Mouse (Mus musculus) adrenal gland, adult (tissue): ENCODE data around the gene S100a2.

Source experiments
- DNase-seq, 2 experiments: peaks; one replicate each; pipeline ENCODE4 v3.0.0; 2022 to 2023; ENCODE audit warnings: low spot score in 1 of 2; ENCODE audit not compliant: inconsistent age in 2 of 2

S100a2 gene

DNA sequence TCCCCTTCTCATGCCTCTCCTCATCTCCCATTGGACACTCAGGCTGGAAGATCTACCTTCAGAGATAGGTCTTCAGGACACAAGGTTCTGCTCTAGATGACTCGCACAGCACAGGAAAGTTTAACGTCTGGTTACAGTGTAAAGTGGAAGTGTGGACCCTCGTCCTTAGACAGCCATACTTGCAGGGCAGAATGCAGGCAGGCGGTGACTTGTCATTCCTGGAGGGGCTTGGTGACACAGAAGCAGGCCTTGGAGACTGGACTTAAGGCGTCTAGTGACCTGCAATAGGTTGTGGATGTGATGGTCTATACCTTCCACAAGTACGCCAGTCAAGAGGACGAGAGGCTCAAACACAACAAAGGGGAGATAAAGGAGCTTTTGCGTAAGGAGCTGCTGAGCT is at the start of gene S100a2:
S100a2 (plus strand) TSS at position 301 of the 400 bp plus-strand sequence.
- peak in 1 of 2 experiments; percentile 19 for DNase-seq

DNA sequence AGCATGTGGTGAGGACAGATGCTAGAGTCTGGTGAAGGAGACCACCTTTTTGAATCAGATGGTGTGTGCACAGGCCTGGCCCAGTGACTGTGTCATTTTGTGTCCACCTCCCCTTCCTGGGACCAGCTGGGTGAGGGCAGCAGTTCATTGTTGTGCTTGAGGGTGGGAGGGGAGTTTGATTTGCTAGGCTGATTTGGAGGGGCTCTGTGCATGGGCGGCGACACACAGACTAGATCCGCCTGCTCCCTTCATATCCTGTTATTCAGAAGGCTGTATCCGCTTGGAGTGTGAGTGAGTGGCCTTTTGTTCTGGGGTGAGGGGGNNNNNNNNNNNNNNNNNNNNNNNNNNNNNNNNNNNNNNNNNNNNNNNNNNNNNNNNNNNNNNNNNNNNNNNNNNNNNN is 49.1 kb upstream of the S100a2 start:
- peak; percentile 49 to 59 for DNase-seq

DNA sequence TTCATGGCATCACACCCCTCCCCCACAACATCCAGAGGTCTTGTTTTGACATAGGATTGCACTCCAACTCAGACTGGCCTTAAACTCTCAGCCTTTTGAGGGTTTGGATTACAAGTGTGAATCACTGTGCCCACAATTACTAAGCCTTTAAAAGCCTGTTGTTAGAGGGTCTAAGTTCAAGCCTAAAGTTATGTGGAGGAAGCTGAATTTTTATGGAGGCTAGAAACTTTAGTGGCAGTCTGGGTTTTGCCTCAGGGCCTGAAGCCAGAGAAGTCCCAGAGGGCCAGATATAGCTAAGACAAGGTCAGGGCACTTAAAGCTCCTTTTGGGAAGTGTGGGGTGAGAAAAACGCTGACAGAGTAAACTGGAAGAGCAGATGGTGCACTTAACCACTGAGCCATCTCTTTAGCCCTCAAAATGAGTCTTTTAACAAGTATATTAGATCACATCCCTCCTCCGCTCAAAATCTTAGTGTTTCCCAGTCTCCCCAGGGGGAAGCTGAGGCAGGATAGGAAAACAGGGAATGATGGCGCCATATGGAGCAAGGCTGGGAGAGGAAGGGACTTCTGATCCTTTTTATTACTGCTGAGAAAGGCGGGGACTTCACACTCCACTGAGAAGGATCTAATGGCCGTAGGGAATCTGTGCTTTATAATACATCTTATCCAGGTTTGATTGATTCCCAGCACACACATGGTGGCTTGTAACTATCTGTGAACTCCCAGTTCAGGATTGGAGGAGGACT is 40.2 kb upstream of the S100a2 start:
- DNase-seq: no peak

DNA sequence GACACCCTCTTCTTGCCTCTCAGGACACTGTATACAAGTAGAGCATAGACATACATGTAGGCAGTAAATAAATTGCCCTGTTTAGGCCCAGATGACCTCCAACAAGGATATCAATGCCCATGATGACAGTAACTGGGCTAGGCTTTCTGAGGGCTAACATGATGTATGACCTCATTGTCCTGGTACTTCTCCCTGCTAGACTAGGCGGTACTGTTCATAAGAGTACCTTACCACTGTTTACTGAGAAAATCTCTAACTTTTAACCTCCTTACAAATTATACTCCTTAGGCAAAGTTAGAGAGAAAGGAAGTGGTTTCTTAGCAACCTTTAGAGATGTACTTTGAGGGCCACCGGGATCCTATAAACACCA is 39.6 kb upstream of the S100a2 start:
- DNase-seq: no peak

DNA sequence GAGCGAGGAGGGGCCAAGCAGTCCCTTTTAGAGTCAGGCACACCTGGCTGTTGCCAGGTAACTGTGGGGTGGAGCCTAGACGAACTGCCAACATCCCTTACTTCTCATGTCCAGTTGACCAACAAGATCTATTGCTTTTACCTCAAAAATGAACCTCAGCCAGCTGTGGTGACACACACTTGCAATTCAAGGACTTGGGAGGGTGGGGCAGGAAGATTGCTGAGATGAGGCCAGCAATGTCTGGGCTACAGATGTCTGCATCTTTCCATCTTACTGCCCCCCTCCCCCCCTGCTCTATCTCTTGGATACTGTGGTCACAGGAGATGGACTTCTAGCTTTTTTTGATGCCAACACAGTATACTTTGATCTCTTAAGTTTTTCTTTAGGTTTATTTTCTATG is 37.8 kb upstream of the S100a2 start:
- DNase-seq: peak in 1 of 2 experiments; percentile 72

DNA sequence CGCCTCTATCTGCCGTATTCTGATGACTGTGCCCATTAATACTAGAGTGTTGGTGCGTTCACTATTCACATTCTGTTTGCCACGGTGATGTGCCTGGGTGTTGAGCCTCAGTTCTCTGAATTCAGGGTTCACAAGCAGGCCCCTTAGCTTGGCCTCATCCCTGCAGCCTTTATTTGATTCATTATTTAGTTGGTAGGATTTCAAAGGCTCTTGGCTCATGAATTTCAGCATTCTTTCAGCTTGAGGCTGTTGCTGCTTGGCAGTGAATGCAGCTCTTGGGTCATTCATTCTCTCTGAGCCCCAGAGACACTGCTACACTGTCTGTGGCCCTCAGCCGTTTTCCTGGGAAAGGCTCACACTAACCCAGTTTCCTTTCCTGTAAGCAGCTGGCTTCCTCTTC is 34.1 kb upstream of the S100a2 start:
- DNase-seq: peak in 1 of 2 experiments; percentile 53

DNA sequence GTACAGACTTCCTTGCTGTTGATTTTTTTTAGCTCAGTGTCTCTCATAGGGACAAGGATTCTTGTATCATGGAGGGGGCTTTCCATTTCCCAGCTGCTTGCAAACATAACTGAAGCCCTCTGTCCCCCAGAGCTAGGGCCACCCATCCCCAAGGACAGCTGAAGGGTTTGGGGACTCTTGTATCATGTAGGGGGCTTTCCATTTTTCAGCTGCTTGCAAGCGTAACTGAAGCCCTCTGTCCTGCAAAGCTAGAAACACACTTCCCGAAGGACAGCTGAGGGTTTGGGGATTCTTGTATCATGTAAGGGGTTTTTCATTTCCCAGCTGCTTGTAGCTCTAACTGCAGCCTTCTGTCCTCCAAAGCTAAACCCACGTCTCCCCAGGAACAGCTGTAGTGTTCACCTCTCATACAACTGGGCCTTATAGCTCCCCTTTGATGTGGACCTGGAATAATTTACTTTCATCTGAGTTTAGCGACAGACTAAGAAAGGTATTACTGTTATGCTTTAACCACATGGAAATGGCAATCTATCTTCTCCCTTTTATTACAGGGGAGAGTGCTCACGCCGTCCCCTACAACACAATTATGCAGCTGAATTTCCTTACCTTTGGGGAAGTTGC is 29.9 kb upstream of the S100a2 start, which contains the start of gene S100a3:
S100a3 (plus strand) TSS at position 571 of the 621 bp plus-strand sequence.
- no peak for DNase-seq

DNA sequence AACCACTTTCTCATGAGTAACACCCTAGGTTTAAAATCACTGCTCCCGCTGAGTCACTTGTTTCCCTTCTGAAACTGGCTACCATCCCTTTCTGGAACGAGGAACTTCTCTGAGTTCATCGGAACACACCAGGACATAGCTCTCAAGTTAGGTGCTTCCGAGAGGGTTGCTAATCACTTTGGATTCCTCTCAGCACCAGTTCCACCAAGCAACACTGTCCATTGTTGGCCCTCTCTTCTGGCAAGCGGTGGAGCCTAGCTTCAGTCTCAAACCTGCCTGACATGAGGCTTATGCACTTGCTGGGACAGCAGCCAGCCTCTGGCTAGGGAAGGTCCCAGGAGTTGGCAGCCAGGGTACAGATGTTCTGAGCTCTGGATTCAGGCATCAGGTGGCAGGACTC is 15.4 kb upstream of the S100a2 start:
- DNase-seq: peak in 1 of 2 experiments; percentile 58

DNA sequence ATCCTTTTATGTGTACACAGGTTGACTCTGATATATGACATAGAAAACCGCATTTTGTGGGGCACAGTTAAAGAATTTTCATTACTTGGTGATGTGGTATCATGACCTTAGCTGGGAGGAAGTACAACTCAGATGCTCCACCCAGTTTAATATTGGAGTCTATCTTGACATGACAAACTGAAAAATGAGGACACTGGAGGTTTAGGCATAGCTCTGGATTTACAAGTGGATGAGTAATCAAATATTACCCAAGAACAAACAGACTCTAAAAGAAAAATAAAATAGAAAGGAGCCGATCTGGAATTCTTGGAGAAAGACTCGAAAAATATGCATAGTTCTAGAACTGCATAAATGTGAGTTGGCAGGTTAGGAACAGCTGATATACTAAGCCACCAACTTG is 14.7 kb upstream of the S100a2 start:
- peak in 1 of 2 experiments; percentile 45 for DNase-seq

DNA sequence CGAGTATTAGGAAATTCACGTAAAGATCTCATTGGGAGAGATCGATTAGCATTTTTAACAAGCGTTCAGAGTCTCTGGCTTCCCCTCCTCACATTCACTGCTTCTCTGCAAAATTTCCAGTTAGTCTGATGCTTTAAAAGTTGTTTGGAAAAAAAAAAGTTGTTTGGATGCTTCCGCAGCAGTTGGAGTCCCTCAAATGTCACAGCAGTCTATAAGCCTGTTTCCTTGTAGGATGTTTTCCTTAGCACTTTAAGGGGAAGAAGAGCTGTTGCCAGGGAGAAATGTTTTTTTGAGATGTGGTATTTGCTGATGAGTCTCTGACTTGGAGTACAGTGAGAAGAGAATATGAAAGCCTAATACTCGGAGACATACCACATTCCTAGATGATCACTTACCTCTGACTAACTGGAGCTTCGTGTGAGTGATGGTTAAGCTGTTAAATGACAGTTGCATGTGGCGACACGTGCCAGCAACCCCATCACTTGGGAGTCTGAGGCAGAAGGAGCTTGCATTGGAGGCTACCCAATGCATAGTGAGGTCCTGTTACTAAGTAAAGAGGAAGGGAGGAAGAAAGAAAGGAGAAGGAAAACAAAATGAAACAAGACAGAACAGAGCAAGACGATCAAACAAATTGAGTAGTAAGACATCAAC is 13.6 kb upstream of the S100a2 start:
- no peak for DNase-seq

DNA sequence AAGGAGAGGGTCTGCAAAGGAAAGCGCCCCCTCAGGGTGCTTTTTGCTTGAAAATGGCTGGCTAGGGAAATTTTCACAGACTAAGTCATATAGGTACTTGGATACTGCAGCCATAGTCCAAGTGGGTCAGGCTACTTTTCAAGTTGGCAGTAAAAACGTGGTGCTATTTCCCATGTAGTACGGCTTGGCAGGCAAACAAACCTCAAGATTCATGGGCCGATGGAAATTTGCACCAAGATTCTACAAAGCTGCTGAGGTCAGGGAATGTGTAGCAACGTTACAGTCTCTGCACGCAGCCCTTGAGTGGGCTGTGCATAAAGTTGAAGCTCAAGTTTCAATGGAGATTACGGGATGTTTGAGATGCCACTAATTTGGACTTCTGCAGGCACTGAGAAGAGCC is 10.6 kb upstream of the S100a2 start:
- no peak for DNase-seq

DNA sequence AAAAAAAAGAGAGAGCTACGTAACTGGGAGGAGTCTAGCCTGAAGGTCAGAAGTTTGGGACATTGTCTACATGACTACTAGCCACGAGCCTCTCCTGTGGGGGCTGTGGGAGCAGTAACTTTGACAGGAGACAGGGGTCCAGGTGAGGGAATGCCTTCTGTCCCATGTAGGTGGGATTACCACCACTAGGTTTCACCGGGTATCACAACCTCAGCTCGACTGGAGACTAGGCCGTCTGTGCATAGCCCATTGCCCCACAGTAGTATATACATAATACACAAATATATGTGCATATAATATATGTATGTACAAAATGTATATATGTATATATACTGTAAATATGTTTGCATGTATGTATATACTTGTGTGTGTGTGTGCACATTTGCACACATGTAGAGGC is 8.9 kb upstream of the S100a2 start:
- DNase-seq: no peak

DNA sequence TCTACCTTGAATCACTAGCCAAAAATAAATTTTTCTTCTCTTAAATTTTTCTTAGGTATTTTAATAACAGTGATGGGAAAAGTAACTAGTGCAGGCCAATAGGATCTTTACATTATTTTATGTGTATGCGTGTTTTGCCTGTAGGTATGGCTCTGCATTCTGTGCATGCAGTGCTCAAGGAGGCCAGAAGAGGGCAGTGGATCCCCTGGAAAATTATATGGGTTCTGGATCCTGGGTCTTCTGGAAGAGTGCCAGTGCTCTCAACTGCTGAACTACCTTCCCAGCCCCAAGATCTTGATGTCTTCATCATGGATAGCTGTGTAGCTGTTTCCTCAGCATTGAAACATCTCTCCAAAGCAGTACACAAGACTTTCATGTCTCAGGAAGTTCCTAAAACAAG is 7.9 kb upstream of the S100a2 start:
- peak in 1 of 2 experiments; percentile 34 for DNase-seq

DNA sequence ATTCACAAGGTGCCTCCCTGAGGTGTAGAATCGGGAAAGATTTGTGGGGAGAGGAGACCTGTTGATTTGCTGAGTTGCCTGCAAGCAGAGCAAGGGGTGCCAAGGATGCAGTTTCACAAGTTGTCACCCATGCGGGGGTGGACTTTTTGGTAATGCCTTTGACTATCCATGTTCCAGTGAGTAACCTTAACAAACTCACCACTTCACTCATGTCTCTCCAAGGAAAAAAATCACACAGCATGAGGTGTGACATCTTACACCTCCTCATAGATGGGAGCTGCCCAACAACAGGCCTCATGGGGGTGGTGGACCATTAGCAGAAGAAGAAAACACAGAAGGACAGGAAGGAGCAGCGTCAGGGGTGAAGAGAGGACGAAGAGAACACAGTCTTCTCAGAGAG is 7.5 kb upstream of the S100a2 start:
- DNase-seq: no peak

DNA sequence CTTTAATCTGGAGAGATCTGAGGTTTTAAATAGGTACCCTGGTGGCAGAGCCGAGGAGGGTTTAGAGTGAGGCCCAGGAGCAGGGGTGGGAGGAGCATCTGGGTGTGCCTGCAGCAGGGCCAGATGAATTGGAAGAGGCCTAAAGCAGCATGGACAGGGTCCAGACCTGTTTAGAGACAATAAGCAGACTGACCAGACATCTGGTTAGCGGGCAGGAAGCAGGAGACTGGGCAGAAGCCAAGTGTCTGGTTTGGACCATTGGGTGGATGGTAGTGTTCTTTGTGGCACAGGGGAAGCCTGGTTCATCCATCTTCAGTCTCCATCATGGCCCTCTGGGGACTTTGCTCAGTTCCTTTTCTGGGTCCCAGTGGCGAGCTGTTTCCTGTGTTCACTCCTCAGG is 6.2 kb upstream of the S100a2 start:
- DNase-seq: peak; percentile 68 to 76

DNA sequence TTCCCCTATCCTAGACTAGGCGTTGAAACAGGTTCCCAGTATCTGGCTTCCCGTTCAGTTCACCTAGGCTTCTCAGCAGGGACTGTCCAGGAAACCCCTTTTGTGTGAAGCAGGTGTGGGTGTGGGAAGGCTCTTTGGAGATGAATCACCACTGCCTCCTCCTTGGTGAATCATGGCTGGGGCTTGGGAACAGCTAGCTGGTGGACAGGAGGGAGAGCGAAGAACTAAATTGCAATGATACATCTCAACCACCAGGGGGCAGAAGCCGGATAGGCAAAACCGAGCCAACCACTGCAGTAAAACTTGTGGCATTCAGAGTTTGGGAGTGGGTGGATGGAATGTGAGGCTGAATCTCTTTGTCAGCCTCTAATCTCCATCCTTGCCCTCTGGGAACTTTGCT is 4.5 kb upstream of the S100a2 start:
- DNase-seq: peak; percentile 80 to 91

DNA sequence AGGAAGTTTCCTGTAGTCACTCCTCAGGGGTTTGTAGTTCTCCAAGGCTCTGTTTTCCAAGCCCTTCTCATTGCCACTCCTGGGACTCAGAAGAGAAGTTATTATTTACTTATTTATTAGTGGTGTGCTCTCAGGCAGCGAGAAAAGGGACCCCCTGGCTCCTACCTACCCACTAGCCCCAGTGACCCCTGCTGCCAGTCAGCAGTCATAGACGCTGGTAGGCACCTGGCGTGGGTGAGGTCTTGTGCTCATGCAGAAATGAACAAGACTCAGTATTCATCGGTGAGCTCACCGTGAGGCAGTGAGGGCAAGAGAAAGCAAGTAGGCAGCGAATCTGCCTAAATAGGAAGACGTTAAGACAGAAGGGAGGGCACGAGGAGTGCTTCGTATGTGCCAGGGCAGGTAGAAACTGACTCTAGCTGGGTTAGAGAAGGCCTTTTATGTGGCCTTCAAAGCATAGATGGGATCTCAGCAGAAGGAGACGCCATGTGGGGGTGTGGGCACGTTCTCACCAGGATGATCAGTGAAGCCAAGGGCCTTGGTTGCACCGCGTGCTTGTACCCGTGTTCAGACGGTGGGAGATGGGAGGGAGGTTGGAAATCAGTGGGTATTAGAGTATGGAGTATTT is 3.9 kb upstream of the S100a2 start:
- DNase-seq: peak in 1 of 2 experiments; percentile 36

DNA sequence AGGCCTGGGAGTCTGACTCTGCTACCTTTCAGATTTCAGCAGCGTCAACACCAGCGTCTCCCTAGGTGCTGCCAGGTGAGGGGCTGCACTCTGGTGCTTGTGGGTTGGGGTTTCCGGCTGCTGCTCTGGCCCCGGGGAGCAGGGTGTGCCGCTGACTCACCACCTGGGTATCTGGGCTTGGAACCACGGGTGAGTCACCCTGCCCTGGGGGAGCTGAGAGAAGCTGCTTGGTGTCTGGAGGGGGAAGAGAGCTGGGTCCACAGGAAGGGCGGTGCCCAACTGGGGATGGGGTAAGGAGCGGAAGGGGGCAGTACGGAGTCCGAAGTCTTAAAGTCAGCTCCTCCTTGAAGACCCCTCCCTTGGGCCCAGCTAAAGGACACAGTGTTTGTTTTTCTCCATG is 3.1 kb upstream of the S100a2 start:
- peak; percentile 94 for DNase-seq

DNA sequence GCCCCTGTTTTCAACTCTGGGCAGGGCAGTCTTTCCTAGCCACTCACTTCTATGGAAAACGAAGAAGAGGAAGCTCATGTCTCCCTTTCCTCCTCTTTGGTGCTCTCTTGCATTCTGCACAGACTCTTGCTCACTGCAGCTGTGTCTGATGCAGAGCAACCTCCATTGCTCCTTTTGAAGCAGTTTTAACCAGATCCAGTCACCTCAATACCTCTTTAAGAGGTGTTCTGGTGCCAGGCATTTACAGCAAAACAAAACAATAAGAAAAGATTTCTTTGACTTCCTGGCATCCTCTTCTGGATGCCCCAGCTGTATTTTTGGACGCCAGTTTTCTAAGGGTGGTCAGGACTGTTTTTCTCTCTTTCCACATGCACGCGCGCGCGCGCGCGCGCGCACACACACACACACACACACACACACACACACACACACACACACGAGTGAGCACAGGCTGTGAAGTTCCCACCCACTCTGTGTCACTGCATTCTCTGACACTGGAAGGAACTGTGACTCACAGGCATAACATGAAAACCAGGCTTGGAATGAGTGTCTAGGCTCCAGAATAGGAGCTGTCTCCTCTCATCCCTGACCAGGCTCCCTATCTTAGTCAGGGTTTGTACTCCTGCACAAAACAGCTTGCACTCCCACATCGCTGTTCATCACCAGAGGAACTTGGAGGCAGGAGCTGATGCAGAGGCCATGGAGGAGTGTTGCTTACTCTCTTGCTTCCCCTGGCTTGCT is 2.5 kb upstream of the S100a2 start:
- DNase-seq: peak; percentile 60 to 77

DNA sequence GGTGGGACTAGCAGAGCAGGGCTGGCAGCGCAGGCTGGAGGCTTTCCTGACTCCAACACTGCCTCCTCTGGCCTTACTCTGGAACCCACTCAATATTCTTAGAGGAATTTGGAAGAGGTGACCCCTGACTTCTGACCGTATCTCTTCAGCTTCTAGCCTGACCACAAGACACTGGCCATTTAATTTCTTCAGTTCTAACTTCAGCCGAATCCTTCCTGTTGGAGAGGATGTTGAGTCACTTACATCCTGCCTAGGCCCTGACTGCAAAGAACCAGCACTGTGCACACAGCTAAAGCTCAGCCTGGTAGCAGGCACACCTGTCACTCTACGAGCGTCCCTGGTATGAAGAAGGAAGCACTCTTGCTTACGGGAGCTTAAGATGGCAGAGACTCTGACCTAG is 657 bp upstream of the S100a2 start:
- DNase-seq: peak in 1 of 2 experiments; percentile 36

DNA sequence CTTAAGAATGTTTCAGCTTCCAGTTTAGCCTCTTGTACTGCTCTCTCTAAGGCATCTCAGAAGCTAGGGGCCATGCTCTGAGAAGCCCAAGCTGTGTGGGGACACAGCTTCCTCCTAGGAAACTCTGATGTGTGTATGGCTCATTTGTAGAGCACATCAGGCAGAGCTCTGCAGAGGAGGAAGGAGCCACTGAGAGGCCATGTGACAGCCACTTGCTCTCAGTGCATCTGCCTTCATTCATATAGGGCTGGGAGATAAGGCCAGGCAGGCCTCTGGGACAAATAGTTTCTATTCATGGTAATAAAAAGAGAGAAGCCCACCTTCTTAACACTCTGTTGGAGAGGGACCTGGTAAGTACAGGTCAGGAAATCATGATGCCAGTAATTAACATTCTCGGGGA is 4.4 kb downstream of the S100a2 start:
- no peak for DNase-seq
